Mouse (Mus musculus): ENCODE measurements around the gene Tekt4. TPM values are rescaled to one million over a fixed set of nuclear protein-coding genes. Genes with fewer than 3 reads are reported as not detected.

The Tekt4 gene
- polyA plus RNA-seq, 2 experiments = 0.05 TPM; not detected in 1

DNA sequence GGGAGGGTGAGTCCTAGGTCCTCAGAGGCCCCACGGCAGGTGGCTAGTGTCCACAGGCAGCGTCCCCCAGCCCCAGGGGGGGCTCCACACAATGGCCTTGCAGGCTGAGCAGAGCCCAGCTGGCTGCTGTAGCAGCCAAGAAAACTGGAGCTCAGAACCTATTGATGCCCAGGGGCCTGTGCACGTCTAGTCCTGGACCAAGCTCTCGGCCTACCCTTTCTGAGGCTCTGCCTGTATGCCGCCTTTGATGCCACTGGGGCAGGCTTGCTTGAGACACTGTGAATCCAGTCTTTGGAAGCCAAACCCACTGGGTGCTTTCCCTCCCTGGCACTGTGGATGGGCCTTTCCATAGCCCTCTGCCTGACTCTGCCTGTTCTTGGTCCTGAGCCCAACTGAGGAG, 65.1 kb downstream of the Tekt4 start:
- Histone ChIP-seq H3K4me3 (replicated peaks; ENCODE audit: low read length) (no peak overlapping the region), H3K9me3 (ENCODE audit: control insufficient read depth, low read length) (no peaks in the 10 kb centered on the region), H3K27me3 (ENCODE audit: control insufficient read depth, insufficient read depth, low read length) (no peaks in the 10 kb centered on the region), H3K4me1 (ENCODE audit: control insufficient read depth, insufficient read depth, low read length) (peaks cover 21% of the 10 kb centered on the region), H3K36me3 (ENCODE audit: control insufficient read depth, insufficient read depth, low read length) (no peaks in the 10 kb centered on the region), H3K27ac (replicated peaks; ENCODE audit: low read depth, low read length) (no peak overlapping the region), H3K9ac (ENCODE audit: low read depth, low read length, severe bottlenecking) (no peak overlapping the region), H3K4me2 (replicated peaks; ENCODE audit: low read depth, low read length, severe bottlenecking) (no peak overlapping the region)
- DNase-seq (ENCODE audit: low spot score) (no peak), ATAC-seq (ENCODE audit: low FRiP score, low read depth) (no peak)
- 84% methylated on average over 5 of the region's 5 CpGs for WGBS
- no peak for TF ChIP-seq POLR2A (IDR thresholded peaks at IDR 0.05; ENCODE audit: borderline replicate concordance, extremely low read depth, insufficient read depth, insufficient read length)

DNA sequence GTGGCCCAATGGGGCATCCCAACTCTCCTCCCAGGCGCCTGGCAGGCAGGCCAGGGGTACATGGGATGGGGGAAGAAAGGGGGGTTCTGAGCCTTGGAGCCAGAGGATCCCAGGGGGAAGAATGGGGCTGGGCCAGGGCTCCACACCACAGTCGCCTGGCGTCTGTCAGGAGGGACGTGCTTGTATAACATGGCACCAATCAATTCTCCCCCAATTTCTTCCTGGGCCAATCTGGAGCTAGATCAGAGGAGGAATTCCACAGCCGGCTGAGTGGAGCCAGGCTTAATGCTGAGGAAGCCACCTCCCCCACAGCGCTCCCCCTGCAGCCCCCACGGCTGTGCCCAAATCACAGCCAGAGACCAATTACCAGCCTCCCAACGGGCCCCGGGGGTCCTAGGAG, 66.1 kb downstream of the Tekt4 start:
- DNase-seq (ENCODE audit: low spot score) = peak; percentile 28
- Histone ChIP-seq H3K4me1 (ENCODE audit: control insufficient read depth, insufficient read depth, low read length) (peaks cover 21% of the 10 kb centered on the region), H3K9me3 (ENCODE audit: control insufficient read depth, low read length) (no peaks in the 10 kb centered on the region), H3K27me3 (ENCODE audit: control insufficient read depth, insufficient read depth, low read length) (no peaks in the 10 kb centered on the region), H3K27ac (replicated peaks; ENCODE audit: low read depth, low read length) (peak overlapping the region; percentile 43; the same call in 1 of the 2 replicates), H3K4me2 (replicated peaks; ENCODE audit: low read depth, low read length, severe bottlenecking) (no peak overlapping the region), H3K36me3 (ENCODE audit: control insufficient read depth, insufficient read depth, low read length) (no peaks in the 10 kb centered on the region), H3K4me3 (replicated peaks; ENCODE audit: low read length) (no peak overlapping the region), H3K9ac (ENCODE audit: low read depth, low read length, severe bottlenecking) (0 out of 2 replicates have a peak overlapping the region, but pooled peaks have one; percentile 8)
- TF ChIP-seq POLR2A (IDR thresholded peaks at IDR 0.05; ENCODE audit: borderline replicate concordance, extremely low read depth, insufficient read depth, insufficient read length) = no peak
- 12% methylated on average over 9 of the region's 9 CpGs for WGBS
- peak; percentile 18; the same call in 1 of the 2 replicates for ATAC-seq (ENCODE audit: low FRiP score, low read depth)

DNA sequence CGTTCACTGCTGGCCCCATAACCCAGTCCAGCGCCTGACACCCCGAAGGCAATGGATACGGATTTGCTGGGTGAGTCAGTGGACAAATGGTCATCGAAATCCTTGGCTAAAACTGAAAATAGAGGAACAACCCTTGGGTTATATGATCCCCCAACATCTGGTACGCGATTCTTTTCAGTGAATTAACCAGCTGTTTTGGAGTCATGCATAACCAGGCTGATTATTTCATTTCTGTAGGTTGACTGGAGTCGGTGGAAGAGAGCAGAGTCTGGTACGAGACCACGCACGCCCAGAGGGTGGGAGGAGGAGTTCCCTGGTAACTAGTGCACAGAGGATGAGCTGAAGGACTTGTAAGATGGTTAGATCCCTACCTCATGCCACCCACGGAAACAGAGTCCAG, 67.7 kb downstream of the Tekt4 start:
- WGBS = 55% methylated on average over 12 of the region's 12 CpGs
- ATAC-seq (ENCODE audit: low FRiP score, low read depth) (peak; percentile 10; the same call in 1 of the 2 replicates), DNase-seq (ENCODE audit: low spot score) (peak; percentile 26)
- Histone ChIP-seq H3K9me3 (ENCODE audit: control insufficient read depth, low read length) (no peaks in the 10 kb centered on the region), H3K4me2 (replicated peaks; ENCODE audit: low read depth, low read length, severe bottlenecking) (no peak overlapping the region), H3K27me3 (ENCODE audit: control insufficient read depth, insufficient read depth, low read length) (no peaks in the 10 kb centered on the region), H3K4me1 (ENCODE audit: control insufficient read depth, insufficient read depth, low read length) (peaks cover 14% of the 10 kb centered on the region), H3K36me3 (ENCODE audit: control insufficient read depth, insufficient read depth, low read length) (no peaks in the 10 kb centered on the region), H3K27ac (replicated peaks; ENCODE audit: low read depth, low read length) (no peak overlapping the region), H3K9ac (ENCODE audit: low read depth, low read length, severe bottlenecking) (no peak overlapping the region), H3K4me3 (replicated peaks; ENCODE audit: low read length) (no peak overlapping the region)
- TF ChIP-seq POLR2A (IDR thresholded peaks at IDR 0.05; ENCODE audit: borderline replicate concordance, extremely low read depth, insufficient read depth, insufficient read length) = no peak

Other genes starting within 250 kb of the Tekt4 start
- 29.4 and 34.7 TPM in 2 replicates for gene Gnptg, start 214.5 kb upstream of the Tekt4 start, polyA plus RNA-seq (2012; rRNA removed)
- 30.9 and 33.4 TPM in 2 replicates for gene Gnptg, start 214.5 kb upstream of the Tekt4 start, polyA plus RNA-seq (2014; fragmentation: Nextera tagmentation; extraction: Ambion mirVana)
- gene Tsr3, start 214.4 kb upstream of the Tekt4 start, polyA plus RNA-seq (2012; rRNA removed) = 40.6 and 43.7 TPM in 2 replicates
- 46.3 and 47.9 TPM in 2 replicates for gene Tsr3, start 214.4 kb upstream of the Tekt4 start, polyA plus RNA-seq (2014; fragmentation: Nextera tagmentation; extraction: Ambion mirVana)
- 1.5 and 1.9 TPM in 2 replicates for gene Baiap3, start 198.3 kb upstream of the Tekt4 start, polyA plus RNA-seq (2012; rRNA removed)
- 0.89 and 1.5 TPM in 2 replicates for gene Baiap3, start 198.3 kb upstream of the Tekt4 start, polyA plus RNA-seq (2014; fragmentation: Nextera tagmentation; extraction: Ambion mirVana)
- gene Ube2i, start 180.0 kb upstream of the Tekt4 start, polyA plus RNA-seq (2012; rRNA removed) = 434 and 540 TPM in 2 replicates
- gene Ube2i, start 180.0 kb upstream of the Tekt4 start, polyA plus RNA-seq (2014; fragmentation: Nextera tagmentation; extraction: Ambion mirVana) = 533 and 582 TPM in 2 replicates
- gene Prss34, start 156.2 kb upstream of the Tekt4 start, polyA plus RNA-seq (2012; rRNA removed) = 6.0 and 8.5 TPM in 2 replicates
- gene Prss34, start 156.2 kb upstream of the Tekt4 start, polyA plus RNA-seq (2014; fragmentation: Nextera tagmentation; extraction: Ambion mirVana) = 6.7 and 10.6 TPM in 2 replicates
- 0.13 TPM in 1 of 2 replicates, not detected in the other for gene Prss28, start 146.0 kb upstream of the Tekt4 start, polyA plus RNA-seq (2012; rRNA removed)
- gene Prss28, start 146.0 kb upstream of the Tekt4 start, polyA plus RNA-seq (2014; fragmentation: Nextera tagmentation; extraction: Ambion mirVana) = not detected in 2 replicates
- not detected in 2 replicates for gene Prss29, start 136.0 kb upstream of the Tekt4 start, polyA plus RNA-seq (2012; rRNA removed)
- gene Prss29, start 136.0 kb upstream of the Tekt4 start, polyA plus RNA-seq (2014; fragmentation: Nextera tagmentation; extraction: Ambion mirVana) = not detected in 2 replicates
- 1.5 and 2.1 TPM in 2 replicates for gene Tpsab1, start 109.1 kb upstream of the Tekt4 start, polyA plus RNA-seq (2012; rRNA removed)
- gene Tpsab1, start 109.1 kb upstream of the Tekt4 start, polyA plus RNA-seq (2014; fragmentation: Nextera tagmentation; extraction: Ambion mirVana) = 1.2 and 2.2 TPM in 2 replicates
- 31.8 and 35.9 TPM in 2 replicates for gene Tpsb2, start 88.3 kb upstream of the Tekt4 start, polyA plus RNA-seq (2012; rRNA removed)
- 38.0 and 83.8 TPM in 2 replicates for gene Tpsb2, start 88.3 kb upstream of the Tekt4 start, polyA plus RNA-seq (2014; fragmentation: Nextera tagmentation; extraction: Ambion mirVana)
- gene Tpsg1, start 85.3 kb upstream of the Tekt4 start, polyA plus RNA-seq (2012; rRNA removed) = 11.3 and 14.6 TPM in 2 replicates
- 10.2 and 14.6 TPM in 2 replicates for gene Tpsg1, start 85.3 kb upstream of the Tekt4 start, polyA plus RNA-seq (2014; fragmentation: Nextera tagmentation; extraction: Ambion mirVana)
- 58.0 and 73.0 TPM in 2 replicates for gene Cacna1h, start 20.8 kb upstream of the Tekt4 start, polyA plus RNA-seq (2012; rRNA removed)
- 6.9 TPM in 2 replicates for gene Cacna1h, start 20.8 kb upstream of the Tekt4 start, polyA plus RNA-seq (2014; fragmentation: Nextera tagmentation; extraction: Ambion mirVana)
- 0.09 TPM in 2 replicates for gene Sstr5, start 42.7 kb downstream of the Tekt4 start, polyA plus RNA-seq (2012; rRNA removed)
- 0.10 TPM in 1 of 2 replicates, not detected in the other for gene Sstr5, start 42.7 kb downstream of the Tekt4 start, polyA plus RNA-seq (2014; fragmentation: Nextera tagmentation; extraction: Ambion mirVana)
- 16.3 and 23.4 TPM in 2 replicates for gene Sox8, start 116.1 kb downstream of the Tekt4 start, polyA plus RNA-seq (2012; rRNA removed)
- gene Sox8, start 116.1 kb downstream of the Tekt4 start, polyA plus RNA-seq (2014; fragmentation: Nextera tagmentation; extraction: Ambion mirVana) = 12.6 and 16.7 TPM in 2 replicates
- 20.3 and 26.3 TPM in 2 replicates for gene Lmf1, start 124.5 kb downstream of the Tekt4 start, polyA plus RNA-seq (2012; rRNA removed)
- gene Lmf1, start 124.5 kb downstream of the Tekt4 start, polyA plus RNA-seq (2014; fragmentation: Nextera tagmentation; extraction: Ambion mirVana) = 26.9 and 28.7 TPM in 2 replicates

All from limb, embryonic 14.5 days (tissue).